Mouse (Mus musculus) 3134 (cell line): ENCODE measurements around the gene Tex264.

ENCODE experiments used
- DNase-seq: peaks from one replicate; pipeline ENCODE4 v3.0.0-alpha.2; 2011; ENCODE audit warnings: low spot score; ENCODE audit not compliant: insufficient read length; ENCODE audit errors: extremely low read depth

Tex264 gene

GRCm38 (mm10) chr9:106664856-106665255, 20.9 kb downstream of the Tex264 start:
- no peak for DNase-seq

GRCm38 (mm10) chr9:106664433-106664832, 21.3 kb downstream of the Tex264 start:
- DNase-seq: no peak

GRCm38 (mm10) chr9:106663200-106663599, 22.5 kb downstream of the Tex264 start:
- no peak for DNase-seq

- DNase-seq: no peak
Measured at GRCm38 (mm10) chr9:106659935-106660334, 25.8 kb downstream of the Tex264 start.

- no peak for DNase-seq
Measured at GRCm38 (mm10) chr9:106659441-106659840, 26.3 kb downstream of the Tex264 start.

GRCm38 (mm10) chr9:106657592-106657991, 28.1 kb downstream of the Tex264 start:
- no peak for DNase-seq

- no peak for DNase-seq
Measured at GRCm38 (mm10) chr9:106656820-106657219, 28.9 kb downstream of the Tex264 start.

- DNase-seq: no peak
Measured at GRCm38 (mm10) chr9:106655884-106656720, 29.6 kb downstream of the Tex264 start, which contains the start of gene Grm2. Gene Grm2 (minus strand): TSS chr9:106656082.

GRCm38 (mm10) chr9:106652720-106653119, 33.0 kb downstream of the Tex264 start:
- DNase-seq: no peak

- DNase-seq: no peak
Measured at GRCm38 (mm10) chr9:106647226-106647625, 38.5 kb downstream of the Tex264 start.

GRCm38 (mm10) chr9:106645684-106646271, 39.9 kb downstream of the Tex264 start:
- DNase-seq: no peak

GRCm38 (mm10) chr9:106643787-106644186, 41.9 kb downstream of the Tex264 start:
- DNase-seq: no peak

GRCm38 (mm10) chr9:106643128-106643527, 42.6 kb downstream of the Tex264 start:
- peak; percentile 71 for DNase-seq

GRCm38 (mm10) chr9:106641346-106641745, 44.4 kb downstream of the Tex264 start:
- peak; percentile 38 for DNase-seq

- no peak for DNase-seq
Measured at GRCm38 (mm10) chr9:106638154-106638553, 47.6 kb downstream of the Tex264 start.

- DNase-seq: no peak
Measured at GRCm38 (mm10) chr9:106632185-106632584, 53.5 kb downstream of the Tex264 start.

GRCm38 (mm10) chr9:106627796-106628195, 57.9 kb downstream of the Tex264 start:
- peak; percentile 90 for DNase-seq

GRCm38 (mm10) chr9:106626282-106626681, 59.4 kb downstream of the Tex264 start, which contains the start of gene Iqcf6:
Gene Iqcf6 (plus strand): TSS chr9:106626582.
- DNase-seq: no peak

GRCm38 (mm10) chr9:106617496-106617895, 68.2 kb downstream of the Tex264 start:
- DNase-seq: no peak

- no peak for DNase-seq
Measured at GRCm38 (mm10) chr9:106616306-106616705, 69.4 kb downstream of the Tex264 start.

GRCm38 (mm10) chr9:106614616-106615015, 71.1 kb downstream of the Tex264 start:
- DNase-seq: no peak

GRCm38 (mm10) chr9:106613951-106614350, 71.8 kb downstream of the Tex264 start:
- no peak for DNase-seq
